In the genomic region with DNA sequence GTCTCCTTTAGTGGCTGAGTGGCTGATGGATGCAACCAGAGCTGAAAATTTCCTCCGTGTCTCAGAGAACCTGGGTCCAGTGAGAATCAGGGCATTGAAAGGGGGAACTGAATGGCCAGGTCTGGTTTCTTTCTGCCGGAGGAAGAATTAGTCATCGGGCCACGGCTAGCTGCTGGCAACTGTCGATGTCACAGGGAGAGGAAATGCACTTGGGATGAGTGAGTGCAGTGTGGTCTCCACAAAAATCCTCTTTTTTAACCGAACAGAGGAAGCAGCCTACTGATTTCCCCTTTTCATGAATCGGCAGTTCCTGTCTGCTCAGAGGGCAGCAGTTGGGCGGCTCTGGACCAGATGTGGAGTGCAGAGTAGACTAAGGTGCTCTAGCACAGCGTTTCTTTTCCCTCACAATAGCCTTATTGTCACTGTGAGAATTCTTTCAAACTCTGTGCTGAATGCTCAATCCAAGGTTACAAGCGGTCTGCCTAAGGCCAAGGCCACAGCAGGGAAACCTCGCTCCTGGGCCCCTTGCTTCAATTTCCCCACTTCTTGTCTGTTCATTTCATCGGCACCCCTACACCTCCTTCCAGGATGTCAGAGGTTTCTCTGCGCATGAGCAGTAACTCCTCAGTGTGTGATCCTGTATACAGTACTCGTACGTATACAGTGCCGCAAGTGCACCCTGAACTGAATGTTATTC, we compare ENCODE assay signal across 8 mouse cellular contexts. TPM values are rescaled to one million over a fixed set of nuclear protein-coding genes. Genes with fewer than 3 reads are reported as not detected.
DNase-seq lines count a peak whose midpoint lies in the region; ATAC-seq and TF ChIP-seq lines count a peak whose summit lies in the region.

No protein-coding gene starts in this region.

- H3K27me3 ChIP-seq in forebrain, embryonic 15.5 days: no peaks in the 10 kb centered on the region
- no peaks in the 10 kb centered on the region for H3K27me3 ChIP-seq in hindbrain, embryonic 15.5 days
- no peaks in the 10 kb centered on the region; the same call in 1 of the 2 replicates for H3K27me3 ChIP-seq in liver, embryonic 14.5 days (ENCODE audit: control insufficient read depth, insufficient read depth, low read length)

- peak overlapping the region; percentile 8; the same call in 1 of the 2 replicates for H3K4me3 ChIP-seq in forebrain, embryonic 15.5 days
- no peak overlapping the region for H3K4me3 ChIP-seq in hindbrain, embryonic 15.5 days
- no peak overlapping the region for H3K4me3 ChIP-seq in liver, embryonic 14.5 days (ENCODE audit: insufficient read depth in 1 of 2, low read depth in 2 of 2, low read length in 2 of 2)

- no peak; the same call in 1 of the 2 replicates for ATAC-seq in forebrain, embryonic 15.5 days (replicated peaks)
- peak; percentile 55 for ATAC-seq in hindbrain, embryonic 15.5 days (ENCODE audit: low FRiP score, low read depth)
- ATAC-seq in liver, embryonic 14.5 days (ENCODE audit: insufficient read depth): peak; percentile 35
- ATAC-seq in neutrophil, adult 5-6 weeks (ENCODE audit: extremely low read depth, insufficient number of reproducible peaks, low FRiP score, poor library complexity, severe bottlenecking): peak; percentile 82

- DNase-seq in lung, adult 18-20 months: peak; percentile 36 to 46
- DNase-seq in lung, postnatal 4 days: no peak
- DNase-seq in ZHBTc4 (ENCODE audit: low read depth, low spot score): peak; percentile 61
- DNase-seq in liver, embryonic 14.5 days (ENCODE audit: low read depth in 3 of 3, low spot score in 3 of 3): peak in 2 of 3 experiments; percentile 9 to 44
- DNase-seq in layer of hippocampus, adult 8-10 months (ENCODE audit: low spot score in 2 of 2): no peak

- H3K36me3 ChIP-seq in forebrain, embryonic 15.5 days: no peaks in the 10 kb centered on the region
- H3K36me3 ChIP-seq in hindbrain, embryonic 15.5 days: no peaks in the 10 kb centered on the region
- H3K36me3 ChIP-seq in liver, embryonic 14.5 days (replicated peaks; ENCODE audit: control insufficient read depth, insufficient read depth, low read depth): no peaks in the 10 kb centered on the region

- TF ChIP-seq CTCF in liver, embryonic 14.5 days (IDR thresholded peaks at IDR 0.05; ENCODE audit: low read depth): no peak

- TF ChIP-seq EP300 in liver, embryonic 14.5 days (IDR thresholded peaks at IDR 0.05; ENCODE audit: low read depth): no peak

- H3K9ac ChIP-seq in forebrain, embryonic 15.5 days (replicated peaks): peak overlapping the region; percentile 20
- H3K9ac ChIP-seq in hindbrain, embryonic 15.5 days: peak overlapping the region; percentile 17; the same call in 1 of the 2 replicates
- no peak overlapping the region for H3K9ac ChIP-seq in liver, embryonic 14.5 days (replicated peaks)

- no peaks in the 10 kb centered on the region for H3K9me3 ChIP-seq in forebrain, embryonic 15.5 days
- H3K9me3 ChIP-seq in hindbrain, embryonic 15.5 days: no peaks in the 10 kb centered on the region
- H3K9me3 ChIP-seq in liver, embryonic 14.5 days (ENCODE audit: control insufficient read depth, low read length): no peaks in the 10 kb centered on the region

- peaks cover 20% of the 10 kb centered on the region for H3K4me1 ChIP-seq in forebrain, embryonic 15.5 days
- peaks cover 13% of the 10 kb centered on the region for H3K4me1 ChIP-seq in hindbrain, embryonic 15.5 days (replicated peaks)
- 0 out of 4 replicates have a peak, but pooled peaks cover 0 to 4% of the 10 kb centered on the region in 2 experiments for H3K4me1 ChIP-seq in liver, embryonic 14.5 days (replicated peaks; ENCODE audit: control insufficient read depth in 2 of 2, insufficient read depth in 2 of 2, low read length in 1 of 2)

- WGBS in forebrain, embryonic 15.5 days: 23% methylated on average over 16 of the region's 16 CpGs
- 31% methylated on average over 16 of the region's 16 CpGs for WGBS in hindbrain, embryonic 15.5 days
- 11% methylated on average over 16 of the region's 16 CpGs for WGBS in liver, embryonic 14.5 days (ENCODE audit: insufficient replicate concordance)

- H3K4me2 ChIP-seq in forebrain, embryonic 15.5 days (replicated peaks): peak overlapping the region; percentile 33
- H3K4me2 ChIP-seq in hindbrain, embryonic 15.5 days: peak overlapping the region; percentile 40
- peak overlapping the region; percentile 22; the same call in 1 of the 2 replicates for H3K4me2 ChIP-seq in liver, embryonic 14.5 days (ENCODE audit: low read depth)

- H3K27ac ChIP-seq in forebrain, embryonic 15.5 days (replicated peaks): no peak overlapping the region
- no peak overlapping the region for H3K27ac ChIP-seq in hindbrain, embryonic 15.5 days (replicated peaks)
- no peak overlapping the region for H3K27ac ChIP-seq in liver, embryonic 14.5 days

RNA-seq across cellular contexts. Expression of gene Jun, which starts 54.1 kb away (rescaled TPM):
- polyA plus RNA-seq in forebrain, embryonic 15.5 days (2015; fragmentation: Nextera tagmentation; extraction: Ambion mirVana): 80.2 and 85.5 TPM in 2 replicates
- 60.7 and 62.3 TPM in 2 replicates for polyA plus RNA-seq in hindbrain, embryonic 15.5 days (2015; fragmentation: Nextera tagmentation; extraction: Ambion mirVana)
- 2.0 and 2.4 TPM in 2 replicates for polyA plus RNA-seq in liver, embryonic 14.5 days (2012; rRNA removed)
- polyA plus RNA-seq in liver, embryonic 14.5 days (2014; fragmentation: Nextera tagmentation; extraction: Ambion mirVana): 1.1 and 1.4 TPM in 2 replicates
- total RNA-seq in neutrophil, adult 5-6 weeks (2017): 106 TPM in 2 replicates
- total RNA-seq in layer of hippocampus, adult 8-10 months (2022): 10 to 100 TPM; 85.9 to 98.9 (median 93.5) TPM

Comparison
In these comparisons a context has a peak if more than half of its experiments do, and no peak if none do; other contexts are left out.
1. DNase-seq: peak in lung, adult 18-20 months (2 of 2), ZHBTc4 (single experiment) and liver, embryonic 14.5 days (2 of 3); none in lung, postnatal 4 days (0 of 2) and layer of hippocampus, adult 8-10 months (0 of 2).
2. RNA of gene Jun, which starts 54.1 kb away (polyA plus RNA-seq): 80.2 to 85.5 TPM in forebrain, embryonic 15.5 days and 60.7 to 62.3 TPM in hindbrain, embryonic 15.5 days; 1.1 to 2.4 TPM in liver, embryonic 14.5 days; every median in the first group is over 10 times any median in the second.
3. Peak in every context shown above with its lines, with median percentiles within 50 percentile points of each other: H3K4me2 ChIP-seq.